Mouse (Mus musculus) thymus, postnatal 10 days (tissue): Measurements from ENCODE around the gene Ddx41.
"Not testable (repeated sequence)": the region's sequence is repeated elsewhere in the genome, so short reads cannot be mapped to it uniquely, and the experiment has no call there.

Experiments used
- DNase-seq, 2 experiments: peaks; one replicate each; pipeline ENCODE4 v3.0.0; 2021; ENCODE audit warnings: low spot score in 2 of 2

The Ddx41 gene

DNA sequence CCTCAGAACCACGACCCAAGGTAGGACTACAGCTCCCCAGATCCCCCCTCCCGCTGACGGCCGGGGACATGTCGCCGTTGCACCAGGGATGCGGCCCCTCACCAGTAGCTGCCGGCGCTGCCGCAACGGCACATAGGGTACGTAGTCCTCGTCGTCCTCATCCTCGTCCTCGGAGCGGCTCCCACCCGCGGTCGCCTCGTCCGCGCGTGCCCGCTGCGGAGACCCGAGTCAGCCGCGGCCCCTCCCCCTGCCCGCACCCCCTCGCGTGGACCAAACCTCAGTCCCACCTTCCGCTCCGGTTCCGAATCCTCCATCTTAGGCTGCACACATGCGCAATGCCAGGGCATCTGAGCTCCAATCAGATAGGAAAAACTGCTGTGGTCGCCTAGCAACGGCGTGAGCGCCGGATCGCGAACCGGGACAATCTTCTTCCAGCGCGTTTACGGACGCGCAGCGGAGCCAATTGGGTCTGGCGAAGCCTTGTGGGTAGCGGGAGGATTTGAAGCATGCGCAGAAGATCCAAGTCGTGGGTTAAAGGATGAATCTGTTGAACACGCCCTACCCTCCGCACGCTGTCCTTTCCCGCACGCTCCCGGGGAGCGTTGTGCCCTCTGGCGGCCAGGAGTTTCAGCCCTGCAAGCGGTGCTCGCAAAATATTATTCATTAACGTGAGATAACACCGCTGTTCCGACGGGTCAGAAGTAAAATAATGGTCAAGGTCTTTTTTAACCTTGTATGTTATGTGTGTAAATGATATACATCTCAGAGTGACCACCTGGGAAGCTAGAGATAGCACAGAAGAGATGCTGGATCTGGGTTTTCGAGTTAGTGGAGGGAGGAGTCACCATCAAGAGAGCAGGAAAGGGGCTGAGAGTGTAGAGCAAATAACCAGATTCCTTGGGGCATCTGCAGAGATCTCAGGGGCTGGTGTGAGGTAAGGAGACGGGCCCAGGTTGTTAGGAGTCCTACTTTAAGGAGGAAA is at the start of gene Ddx41:
Gene Ddx41 (minus strand): TSS at position 465 of the 982 bp plus-strand sequence.
- peak; percentile 95 to 98 for DNase-seq

DNA sequence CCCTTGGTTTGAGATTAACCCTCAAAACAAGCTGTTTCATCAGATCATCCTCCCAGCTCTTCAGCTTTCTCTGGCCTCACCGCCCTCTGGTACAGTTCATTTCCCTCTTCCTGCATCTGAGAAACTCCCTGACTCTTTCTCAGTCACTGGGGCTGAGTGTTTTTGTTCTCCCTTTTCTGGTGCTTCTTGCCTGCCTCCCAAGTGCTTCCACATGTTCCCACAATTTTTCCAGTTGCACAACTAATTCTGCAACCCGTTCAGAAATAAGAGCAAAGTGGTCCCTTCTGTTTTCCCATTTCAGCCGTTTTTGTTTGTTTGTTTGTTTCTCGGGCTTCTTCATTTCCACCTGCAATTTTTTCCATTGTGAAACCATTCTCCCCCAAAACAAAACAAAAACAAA is 41.6 kb upstream of the Ddx41 start:
- no peak for DNase-seq

- DNase-seq = not testable (repeated sequence)
Observed at GRCm38 (mm10) chr13:55576872-55577271, 40.4 kb upstream of the Ddx41 start.

GRCm38 (mm10) chr13:55575932-55576331 is 39.5 kb upstream of the Ddx41 start:
- DNase-seq = no peak

GRCm38 (mm10) chr13:55574321-55574720 is 37.9 kb upstream of the Ddx41 start:
- peak in 1 of 2 experiments; percentile 19 for DNase-seq

DNA sequence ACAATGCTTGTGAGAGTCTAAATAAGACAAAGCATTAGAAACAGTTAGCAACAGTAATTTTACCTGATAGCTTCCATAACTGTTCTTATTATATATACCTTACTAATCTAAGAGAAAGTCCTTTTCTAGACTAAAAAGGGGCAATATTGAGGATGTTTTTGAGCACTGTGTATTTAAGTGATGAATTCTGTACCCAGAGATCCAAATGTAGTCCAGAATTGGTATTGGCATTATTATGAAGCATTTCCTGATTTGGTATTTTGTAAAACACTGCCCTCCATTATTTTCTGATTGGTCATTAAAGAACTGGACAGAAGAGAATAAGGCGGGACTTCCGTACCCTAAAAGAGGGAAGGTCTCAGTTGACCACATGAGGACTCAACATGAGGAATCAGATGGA is 37.0 kb upstream of the Ddx41 start, which contains the start of gene Tmed9:
Gene Tmed9 (plus strand): TSS at position 301 of the 400 bp plus-strand sequence.
- DNase-seq = no peak

- no peak for DNase-seq
Observed at GRCm38 (mm10) chr13:55571977-55572376, 35.5 kb upstream of the Ddx41 start.

- DNase-seq = peak; percentile 86 to 93
Observed at GRCm38 (mm10) chr13:55571027-55571751, 34.7 kb upstream of the Ddx41 start, which contains the start of gene Fam193b. Gene Fam193b (minus strand): TSS chr13:55571120.

DNA sequence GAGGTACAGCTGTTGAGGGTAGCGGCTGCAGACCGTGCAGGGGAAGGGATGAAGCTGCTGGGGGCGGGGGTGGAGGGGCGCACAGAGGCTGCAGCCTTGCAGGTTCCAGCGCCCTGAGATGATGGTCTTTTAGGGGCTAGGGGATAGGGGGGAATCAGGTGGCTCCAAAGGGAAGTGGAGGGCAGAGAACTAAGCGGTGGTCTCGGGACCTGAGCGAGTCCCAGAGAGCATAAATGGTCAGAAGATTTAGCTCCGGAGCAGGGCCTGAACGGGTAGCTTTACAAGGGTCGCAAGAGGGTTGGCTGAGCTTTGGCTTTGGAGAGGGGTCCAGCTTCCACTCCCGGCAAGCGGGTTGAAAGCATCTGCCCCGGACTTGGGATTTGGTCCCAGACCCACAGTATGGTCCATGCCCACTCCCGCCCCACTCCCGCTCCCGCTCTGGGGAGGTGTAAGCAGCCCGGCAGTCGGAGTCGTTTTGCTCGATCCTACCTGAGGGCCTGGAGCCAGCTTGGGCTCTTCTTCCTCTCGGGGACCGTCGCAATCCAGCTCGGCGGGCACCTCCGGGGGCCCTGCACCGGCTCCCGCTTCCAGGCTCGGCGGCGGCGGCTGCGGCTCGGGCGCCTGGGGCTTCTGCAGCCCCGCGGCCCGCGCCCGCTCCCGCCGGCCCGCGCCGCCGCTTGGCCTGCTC is 34.0 kb upstream of the Ddx41 start:
- DNase-seq = peak; percentile 38 to 61

- DNase-seq = peak; percentile 26 to 47
Observed at GRCm38 (mm10) chr13:55569726-55570285, 33.3 kb upstream of the Ddx41 start.

- not testable (repeated sequence) for DNase-seq
Observed at GRCm38 (mm10) chr13:55568524-55568923, 32.1 kb upstream of the Ddx41 start.

- no peak for DNase-seq
Observed at GRCm38 (mm10) chr13:55567949-55568348, 31.5 kb upstream of the Ddx41 start.

DNA sequence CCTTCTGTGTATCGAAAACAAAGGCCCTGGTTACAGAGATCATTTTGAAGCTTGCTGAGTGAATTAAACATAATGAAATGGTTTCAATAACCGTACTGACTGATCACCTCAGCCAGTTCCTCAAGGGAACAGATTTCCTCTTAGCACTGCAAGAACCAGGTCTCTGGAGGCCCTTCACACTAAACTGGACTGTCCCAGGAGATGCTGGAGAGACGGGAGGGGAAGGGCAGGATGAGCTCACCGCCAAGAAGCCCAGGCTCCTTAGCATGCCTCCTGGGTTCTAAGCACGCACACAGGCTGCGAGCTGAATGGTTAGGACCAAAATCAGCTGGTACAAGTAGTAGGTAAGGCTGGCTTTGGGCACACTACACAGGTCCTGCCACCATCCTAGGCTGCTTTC is 30.5 kb upstream of the Ddx41 start:
- DNase-seq = no peak

- DNase-seq = no peak
Observed at GRCm38 (mm10) chr13:55563266-55563879, 26.9 kb upstream of the Ddx41 start.

- DNase-seq = no peak
Observed at GRCm38 (mm10) chr13:55557499-55557898, 21.0 kb upstream of the Ddx41 start.

GRCm38 (mm10) chr13:55555921-55556320 is 19.5 kb upstream of the Ddx41 start:
- no peak for DNase-seq

DNA sequence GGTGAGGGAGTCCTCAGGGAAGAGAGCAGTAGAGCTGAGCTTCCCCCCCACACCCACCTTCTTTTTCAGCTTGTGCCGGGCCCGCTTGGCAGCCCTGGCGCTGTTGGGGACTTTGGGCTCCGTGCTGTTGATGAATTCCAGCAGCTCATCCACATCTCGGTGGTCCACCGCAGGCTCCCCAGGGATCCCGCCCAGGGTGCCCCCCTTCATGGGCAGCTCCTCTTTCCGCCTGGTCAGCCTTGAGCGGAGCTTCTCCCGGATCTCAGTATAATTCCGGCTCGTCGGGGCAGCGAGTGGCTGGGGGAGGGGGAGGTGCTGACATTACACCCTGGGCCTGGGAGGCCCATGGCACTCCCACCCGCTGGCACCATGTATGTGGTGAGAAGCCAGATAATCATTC is 12.6 kb upstream of the Ddx41 start:
- DNase-seq = no peak

- no peak for DNase-seq
Observed at GRCm38 (mm10) chr13:55548426-55548825, 12.0 kb upstream of the Ddx41 start.

GRCm38 (mm10) chr13:55547916-55548315 is 11.5 kb upstream of the Ddx41 start:
- DNase-seq = no peak

DNA sequence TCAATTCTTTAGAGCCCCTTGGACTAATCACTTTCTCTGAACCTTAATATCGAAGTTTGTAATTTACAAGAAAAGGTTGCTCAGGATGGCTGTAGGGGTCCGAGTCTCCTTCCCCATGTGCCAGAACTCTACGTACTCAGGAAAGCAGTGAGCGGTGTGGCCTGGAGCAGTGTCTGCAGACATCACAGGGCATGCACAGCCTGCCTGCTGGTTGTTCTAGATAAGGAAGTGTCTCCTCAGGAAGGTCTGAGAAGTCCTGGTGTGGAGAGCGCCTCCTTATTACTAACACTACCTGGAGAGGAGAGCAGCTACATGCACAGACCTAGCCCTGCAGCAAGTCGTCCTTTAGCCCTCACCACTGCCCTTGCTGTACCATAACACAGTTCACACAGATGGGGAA is 8.3 kb upstream of the Ddx41 start:
- no peak for DNase-seq

- no peak for DNase-seq
Observed at GRCm38 (mm10) chr13:55543447-55543846, 7.0 kb upstream of the Ddx41 start.
